Mouse (Mus musculus): ENCODE data around the gene Dap.

- TF ChIP-seq CTCF (IDR thresholded peaks at IDR 0.05; ENCODE audit: extremely low read depth, insufficient read depth, insufficient read length, insufficient replicate concordance) (no peak), POLR2A (IDR thresholded peaks at IDR 0.05; ENCODE audit: low read depth, low read length) (no peak)
These were observed 48.6 kb downstream of the Dap start for GRCm38 (mm10) chr15:31272695-31273094.

Measured in spleen, adult 2 months (tissue).